Mouse (Mus musculus): Measurements from ENCODE around the gene Pdcd4. TPM values are rescaled to one million over a fixed set of nuclear protein-coding genes. Genes with fewer than 3 reads are reported as not detected.
"Not testable (repeated sequence)": the region's sequence is repeated elsewhere in the genome, so short reads cannot be mapped to it uniquely, and the experiment has no call there.

The Pdcd4 gene
- total and polyA plus RNA-seq, 2 experiments from 2014 or later = 10.0 to 83.9 TPM

- Histone ChIP-seq H3K27me3 (ENCODE audit: insufficient read depth, low read length) (no peaks in the 10 kb centered on the region), H3K4me3 (ENCODE audit: low read length) (no peak overlapping the region), H3K9me3 (ENCODE audit: low read length) (no peaks in the 10 kb centered on the region), H3K27ac (no peak overlapping the region), H3K4me1 (ENCODE audit: insufficient read depth, low read length) (peaks cover 7% of the 10 kb centered on the region), H3K9ac (replicated peaks; ENCODE audit: low read length) (no peak overlapping the region), H3K4me2 (ENCODE audit: low read depth, low read length) (peak overlapping the region; percentile 68; the same call in 1 of the 2 replicates), H3K36me3 (ENCODE audit: insufficient read depth, low read length) (peaks cover 3% of the 10 kb centered on the region; the same call in 1 of the 2 replicates)
- DNase-seq (ENCODE audit: low spot score) (no peak), ATAC-seq (no peak)
- WGBS = 66% methylated on average over 6 of the region's 6 CpGs
- TF ChIP-seq CTCF (IDR thresholded peaks at IDR 0.05; ENCODE audit: low read depth) = no peak
Observed at GRCm38 (mm10) chr19:53906033-53906702, 14.1 kb downstream of the Pdcd4 start.

GRCm38 (mm10) chr19:53906703-53907070 lies 14.7 kb downstream of the Pdcd4 start:
- H3K9me3 ChIP-seq (ENCODE audit: low read length); H3K36me3 ChIP-seq (ENCODE audit: insufficient read depth, low read length); H3K27ac ChIP-seq; H3K4me3 ChIP-seq (ENCODE audit: low read length); ATAC-seq; H3K4me1 ChIP-seq (ENCODE audit: insufficient read depth, low read length); H3K9ac ChIP-seq (replicated peaks; ENCODE audit: low read length); H3K4me2 ChIP-seq (ENCODE audit: low read depth, low read length); H3K27me3 ChIP-seq (ENCODE audit: insufficient read depth, low read length); DNase-seq (ENCODE audit: low spot score): not testable (repeated sequence)

- no peak overlapping the region for H3K4me2 ChIP-seq (ENCODE audit: low read depth, low read length)
- WGBS = 96% methylated on average over 4 of the region's 4 CpGs
- H3K9ac ChIP-seq (replicated peaks; ENCODE audit: low read length) = no peak overlapping the region
- no peak for TF ChIP-seq CTCF (IDR thresholded peaks at IDR 0.05; ENCODE audit: low read depth)
- DNase-seq (ENCODE audit: low spot score) = no peak
- no peak overlapping the region for H3K4me3 ChIP-seq (ENCODE audit: low read length)
- ATAC-seq = no peak
- H3K27ac ChIP-seq = no peak overlapping the region
- H3K27me3 ChIP-seq (ENCODE audit: insufficient read depth, low read length) = no peaks in the 10 kb centered on the region
- H3K4me1 ChIP-seq (ENCODE audit: insufficient read depth, low read length) = no peaks in the 10 kb centered on the region
- H3K9me3 ChIP-seq (ENCODE audit: low read length) = no peaks in the 10 kb centered on the region
- peaks cover 51% of the 10 kb centered on the region for H3K36me3 ChIP-seq (ENCODE audit: insufficient read depth, low read length)
Observed at GRCm38 (mm10) chr19:53914950-53915349, 22.9 kb downstream of the Pdcd4 start.

GRCm38 (mm10) chr19:53919541-53919940 lies 27.5 kb downstream of the Pdcd4 start:
- H3K4me2 ChIP-seq (ENCODE audit: low read depth, low read length) = no peak overlapping the region
- DNase-seq (ENCODE audit: low spot score) = no peak
- TF ChIP-seq CTCF (IDR thresholded peaks at IDR 0.05; ENCODE audit: low read depth) = no peak
- no peaks in the 10 kb centered on the region for H3K27me3 ChIP-seq (ENCODE audit: insufficient read depth, low read length)
- no peak for ATAC-seq
- no peaks in the 10 kb centered on the region for H3K9me3 ChIP-seq (ENCODE audit: low read length)
- H3K27ac ChIP-seq = no peak overlapping the region
- H3K4me3 ChIP-seq (ENCODE audit: low read length) = no peak overlapping the region
- 93% methylated on average over 10 of the region's 10 CpGs for WGBS
- no peaks in the 10 kb centered on the region for H3K4me1 ChIP-seq (ENCODE audit: insufficient read depth, low read length)
- peaks cover 39% of the 10 kb centered on the region for H3K36me3 ChIP-seq (ENCODE audit: insufficient read depth, low read length)
- H3K9ac ChIP-seq (replicated peaks; ENCODE audit: low read length) = no peak overlapping the region

GRCm38 (mm10) chr19:53921996-53922395 lies 30.0 kb downstream of the Pdcd4 start:
- not testable (repeated sequence) for H3K4me2 ChIP-seq (ENCODE audit: low read depth, low read length); H3K9ac ChIP-seq (replicated peaks; ENCODE audit: low read length); H3K4me3 ChIP-seq (ENCODE audit: low read length); H3K4me1 ChIP-seq (ENCODE audit: insufficient read depth, low read length); ATAC-seq; H3K27me3 ChIP-seq (ENCODE audit: insufficient read depth, low read length); H3K9me3 ChIP-seq (ENCODE audit: low read length); H3K27ac ChIP-seq; DNase-seq (ENCODE audit: low spot score)
- H3K36me3 ChIP-seq (ENCODE audit: insufficient read depth, low read length) = peaks cover 35% of the 10 kb centered on the region
- 85% methylated on average over 3 of the region's 3 CpGs for WGBS

- Histone ChIP-seq H3K4me1 (ENCODE audit: insufficient read depth, low read length) (no peaks in the 10 kb centered on the region), H3K4me3 (ENCODE audit: low read length) (no peak overlapping the region), H3K9me3 (ENCODE audit: low read length) (no peaks in the 10 kb centered on the region), H3K9ac (replicated peaks; ENCODE audit: low read length) (no peak overlapping the region), H3K4me2 (ENCODE audit: low read depth, low read length) (no peak overlapping the region), H3K27me3 (ENCODE audit: insufficient read depth, low read length) (no peaks in the 10 kb centered on the region), H3K27ac (no peak overlapping the region), H3K36me3 (ENCODE audit: insufficient read depth, low read length) (peaks cover 23% of the 10 kb centered on the region)
- ATAC-seq (peak; percentile 64; the same call in 1 of the 2 replicates), DNase-seq (ENCODE audit: low spot score) (peak; percentile 82)
- peak; percentile 53 for TF ChIP-seq CTCF (IDR thresholded peaks at IDR 0.05; ENCODE audit: low read depth)
- WGBS = 90% methylated on average over 2 of the region's 2 CpGs
Observed at GRCm38 (mm10) chr19:53925338-53925751, 33.3 kb downstream of the Pdcd4 start.

GRCm38 (mm10) chr19:53926705-53927104 lies 34.7 kb downstream of the Pdcd4 start:
- no peaks in the 10 kb centered on the region for H3K9me3 ChIP-seq (ENCODE audit: low read length)
- no peaks in the 10 kb centered on the region for H3K27me3 ChIP-seq (ENCODE audit: insufficient read depth, low read length)
- no peak overlapping the region for H3K4me2 ChIP-seq (ENCODE audit: low read depth, low read length)
- WGBS = 91% methylated on average over 1 of the region's 1 CpGs
- H3K27ac ChIP-seq = no peak overlapping the region
- no peak overlapping the region for H3K9ac ChIP-seq (replicated peaks; ENCODE audit: low read length)
- ATAC-seq (no peak), DNase-seq (ENCODE audit: low spot score) (no peak)
- H3K4me3 ChIP-seq (ENCODE audit: low read length) = no peak overlapping the region
- H3K36me3 ChIP-seq (ENCODE audit: insufficient read depth, low read length) = peaks cover 22% of the 10 kb centered on the region
- no peaks in the 10 kb centered on the region for H3K4me1 ChIP-seq (ENCODE audit: insufficient read depth, low read length)
- no peak for TF ChIP-seq CTCF (IDR thresholded peaks at IDR 0.05; ENCODE audit: low read depth)
